Mouse (Mus musculus) embryo, embryonic 10.5 days (tissue): Measurements from ENCODE around the gene Med31.

Experiments
- DNase-seq: peaks from one replicate; pipeline ENCODE4 v3.0.0-alpha.2; 2015; ENCODE audit warnings: low spot score

The Med31 gene

GRCm38 (mm10) chr11:72215410-72215797 is at the start of gene Med31:
Gene Med31, minus strand, starts transcription at chr11:72215592.
- DNase-seq: peak; percentile 63

GRCm38 (mm10) chr11:72256441-72256840 is 41.0 kb upstream of the Med31 start:
- DNase-seq: no peak

GRCm38 (mm10) chr11:72255629-72256028 is 40.2 kb upstream of the Med31 start:
- DNase-seq: no peak

- peak; percentile 48 for DNase-seq
Observed at GRCm38 (mm10) chr11:72245196-72245753, 29.9 kb upstream of the Med31 start.

GRCm38 (mm10) chr11:72240062-72240860 is 24.9 kb upstream of the Med31 start:
- DNase-seq: no peak

GRCm38 (mm10) chr11:72234013-72234412 is 18.6 kb upstream of the Med31 start:
- DNase-seq: no peak

GRCm38 (mm10) chr11:72232991-72233390 is 17.6 kb upstream of the Med31 start:
- no peak for DNase-seq

GRCm38 (mm10) chr11:72232068-72232467 is 16.7 kb upstream of the Med31 start:
- no peak for DNase-seq

GRCm38 (mm10) chr11:72228513-72228912 is 13.1 kb upstream of the Med31 start:
- DNase-seq: no peak

- no peak for DNase-seq
Observed at GRCm38 (mm10) chr11:72226901-72227300, 11.5 kb upstream of the Med31 start.

- DNase-seq: peak; percentile 22
Observed at GRCm38 (mm10) chr11:72226020-72226791, 10.8 kb upstream of the Med31 start.

GRCm38 (mm10) chr11:72224865-72225264 is 9.5 kb upstream of the Med31 start:
- DNase-seq: peak; percentile 83

GRCm38 (mm10) chr11:72223414-72223813 is 8.0 kb upstream of the Med31 start:
- DNase-seq: no peak

- peak; percentile 90 for DNase-seq
Observed at GRCm38 (mm10) chr11:72221278-72221677, 5.9 kb upstream of the Med31 start.

- no peak for DNase-seq
Observed at GRCm38 (mm10) chr11:72217116-72217515, 1.7 kb upstream of the Med31 start.

GRCm38 (mm10) chr11:72214591-72215409 is 592 bp downstream of the Med31 start:
- peak; percentile 98 for DNase-seq

- DNase-seq: no peak
Observed at GRCm38 (mm10) chr11:72207834-72208377, 7.5 kb downstream of the Med31 start.

- DNase-seq: peak; percentile 91
Observed at GRCm38 (mm10) chr11:72207204-72207833, 8.1 kb downstream of the Med31 start, which contains the start of the genes 4933427D14Rik and Txndc17. Gene 4933427D14Rik, minus strand, starts transcription at chr11:72207459. Gene Txndc17, plus strand, starts transcription at chr11:72207547.

GRCm38 (mm10) chr11:72206341-72207203 is 8.8 kb downstream of the Med31 start, which contains the start of gene Gm43951:
Gene Gm43951, minus strand, starts transcription at chr11:72206840.
- peak; percentile 53 for DNase-seq

GRCm38 (mm10) chr11:72205256-72205655 is 10.1 kb downstream of the Med31 start:
- DNase-seq: no peak
